Mouse (Mus musculus) CH12.LX (cell line): ENCODE measurements at regions not wholly inside any gene's neighbourhood (a gene's known extent, or its start where the extent isn't known, plus 50 kb on each side); places are given as distances from the start of the nearest gene placed in this dataset.

ENCODE experiments used
- BHLHE40 ChIP-seq: IDR thresholded peaks from 2 replicates; pipeline ENCODE4 v1.6.1; 2011; ENCODE audit warnings: mild to moderate bottlenecking, low read depth, low read length, improper control_type of control experiment
- CHD2 ChIP-seq: IDR thresholded peaks from 2 replicates; pipeline ENCODE4 v1.6.1; 2011; ENCODE audit warnings: low read length, improper control_type of control experiment
- CTCF ChIP-seq, 2 experiments: IDR thresholded peaks in 1 of 2; conservative IDR thresholded peaks in 1 of 2; 2 replicates each; pipeline ENCODE4 v1.5.1; 2011 to 2012; ENCODE audit warnings: low read depth in 2 of 2, low read length in 2 of 2, improper control_type of control experiment in 1 of 2, inconsistent platforms in 1 of 2, mild to moderate bottlenecking in 1 of 2, moderate library complexity in 1 of 2
- E2F4 ChIP-seq: IDR thresholded peaks from 2 replicates; pipeline ENCODE4 v1.6.1; 2011; ENCODE audit warnings: low read depth, low read length, improper control_type of control experiment; ENCODE audit not compliant: insufficient replicate concordance
- MAX ChIP-seq: IDR thresholded peaks from 2 replicates; pipeline ENCODE4 v1.6.1; 2011; ENCODE audit warnings: low read length, improper control_type of control experiment
- POLR2A ChIP-seq: IDR thresholded peaks from 2 replicates; pipeline ENCODE4 v1.6.1; 2011; ENCODE audit warnings: low read depth, mild to moderate bottlenecking, improper control_type of control experiment, low read length
- POLR2AphosphoS2 ChIP-seq: IDR thresholded peaks from 2 replicates; pipeline ENCODE4 v1.6.1; 2011; ENCODE audit warnings: low read depth, low read length, improper control_type of control experiment
- SIN3A ChIP-seq: IDR thresholded peaks from 2 replicates; pipeline ENCODE4 v1.6.1; 2012; ENCODE audit warnings: low read length, improper control_type of control experiment, inconsistent platforms
- SMC3 ChIP-seq: IDR thresholded peaks from 2 replicates; pipeline ENCODE4 v1.6.1; 2011; ENCODE audit warnings: low read depth, low read length, improper control_type of control experiment
- TBP ChIP-seq: conservative IDR thresholded peaks from 2 replicates; pipeline ENCODE4 v1.6.1; 2011; ENCODE audit warnings: low read depth, low read length, improper control_type of control experiment
- USF1 ChIP-seq: IDR thresholded peaks from 2 replicates; pipeline ENCODE4 v1.6.1; 2014; ENCODE audit warnings: low read depth, mild to moderate bottlenecking, inconsistent platforms, low read length, improper control_type of control experiment

DNA sequence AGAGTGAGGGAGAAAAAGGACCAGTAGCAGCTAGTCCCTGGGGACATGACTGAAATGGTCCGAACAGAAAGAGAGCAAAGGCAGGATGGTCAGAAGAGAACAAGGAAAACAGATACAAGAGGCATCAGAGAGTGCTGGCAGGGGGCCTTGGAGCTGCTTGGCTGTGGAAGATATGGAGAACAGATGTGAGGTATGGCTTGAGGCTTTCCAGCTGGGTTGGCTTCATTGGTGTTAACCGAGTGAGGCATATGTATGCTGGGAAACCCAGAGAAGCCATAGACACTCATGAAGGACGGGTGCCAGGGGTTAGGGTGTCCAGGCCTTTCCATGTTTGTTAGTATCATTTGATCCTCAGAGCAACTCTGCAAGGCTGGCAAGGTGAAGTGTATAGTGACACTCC lies 61.1 kb upstream of the Rasgrf1 start:
- TF ChIP-seq POLR2A, result no peak
- TF ChIP-seq BHLHE40, result no peak
- TF ChIP-seq CTCF (conservative IDR thresholded peaks at IDR 0.05 in 1 of 2, IDR thresholded peaks at IDR 0.05 in 1 of 2; ENCODE audit: low read depth in 2 of 2, low read length in 2 of 2), result no peak
- TF ChIP-seq MAX, result no peak
- no peak for TF ChIP-seq TBP
- TF ChIP-seq USF1, result no peak
- no peak for TF ChIP-seq SMC3
- no peak for TF ChIP-seq SIN3A
- no peak for TF ChIP-seq E2F4
- no peak for TF ChIP-seq POLR2AphosphoS2
- TF ChIP-seq CHD2, result no peak
